Mouse (Mus musculus) midbrain, embryonic 15.5 days (tissue): ENCODE results near the gene Bcas2. TPM values are rescaled to one million over a fixed set of nuclear protein-coding genes. Genes with fewer than 3 reads are reported as not detected.
"Not testable (repeated sequence)": the region's sequence is repeated elsewhere in the genome, so short reads cannot be mapped to it uniquely, and the experiment has no call there.

ENCODE experiments used
- ATAC-seq: fragments of 200-750 bp; cut with Nextera tagmentation; replicated peaks from 2 replicates; pipeline ENCODE4 v1.8.0; 2017; ENCODE audit warnings: moderate TSS enrichment
- H3K27ac ChIP-seq: fragments of 300-500 bp; sonication (generic); 2 replicates; pipeline ENCODE4 v1.5.1; 2015; ENCODE audit warnings: mild to moderate bottlenecking, inconsistent platforms
- H3K27me3 ChIP-seq: fragments of 300-500 bp; sonication (generic); replicated peaks from 2 replicates; pipeline ENCODE4 v1.6.1; 2015; ENCODE audit warnings: inconsistent platforms
- H3K36me3 ChIP-seq: fragments of 300-500 bp; sonication (generic); replicated peaks from 2 replicates; pipeline ENCODE4 v1.6.1; 2015; ENCODE audit warnings: inconsistent platforms
- H3K4me1 ChIP-seq: fragments of 300-500 bp; sonication (generic); 2 replicates; pipeline ENCODE4 v1.6.1; 2015; ENCODE audit warnings: inconsistent platforms
- H3K4me2 ChIP-seq: fragments of 300-500 bp; sonication (generic); 2 replicates; pipeline ENCODE4 v1.6.1; 2015; ENCODE audit warnings: inconsistent platforms, mild to moderate bottlenecking, moderate library complexity
- H3K4me3 ChIP-seq: fragments of 300-500 bp; sonication (generic); 2 replicates; pipeline ENCODE4 v1.5.1; 2015; ENCODE audit warnings: mild to moderate bottlenecking, inconsistent platforms
- H3K9ac ChIP-seq: fragments of 300-500 bp; sonication (generic); 2 replicates; pipeline ENCODE4 v1.6.1; 2015; ENCODE audit warnings: mild to moderate bottlenecking, inconsistent platforms
- H3K9me3 ChIP-seq: fragments of 300-500 bp; sonication (generic); 2 replicates; pipeline ENCODE4 v1.6.1; 2016; ENCODE audit warnings: inconsistent platforms
- WGBS: fragments of 180-500 bp; shearing (Covaris S2); methylation state at CpG from one replicate; pipeline ENCODE4 v1.1.7; 2015; ENCODE audit warnings: mixed read lengths; 5-methylcytosine and 5-hydroxymethylcytosine counted together
- polyA plus RNA-seq: library from polyadenylated mRNA; unstranded; fragments of >200 nt; fragmentation: Nextera tagmentation; extraction: Ambion mirVana; gene quantifications from 2 replicates; pipeline ENCODE4 v1.2.1, GENCODE M21; 2015

Gene Bcas2
- polyA plus RNA-seq, 1 experiment from 2014 or later: 230 TPM

GRCm38 (mm10) chr3:103204445-103204844 is 33.0 kb downstream of the Bcas2 start:
- no peaks in the 10 kb centered on the region for H3K27me3 ChIP-seq
- H3K9ac ChIP-seq: no peak overlapping the region
- no peaks in the 10 kb centered on the region for H3K9me3 ChIP-seq
- H3K4me2 ChIP-seq: no peak overlapping the region
- no peaks in the 10 kb centered on the region for H3K4me1 ChIP-seq
- 97% methylated on average over 3 of the region's 3 CpGs for WGBS
- no peaks in the 10 kb centered on the region for H3K36me3 ChIP-seq
- no peak overlapping the region for H3K4me3 ChIP-seq
- no peak for ATAC-seq
- H3K27ac ChIP-seq: no peak overlapping the region

- H3K27me3 ChIP-seq: no peaks in the 10 kb centered on the region
- H3K4me3 ChIP-seq: no peak overlapping the region
- H3K27ac ChIP-seq: no peak overlapping the region
- 85% methylated on average over 6 of the region's 6 CpGs for WGBS
- H3K9me3 ChIP-seq: no peaks in the 10 kb centered on the region
- H3K36me3 ChIP-seq: no peaks in the 10 kb centered on the region
- H3K4me2 ChIP-seq: no peak overlapping the region
- H3K9ac ChIP-seq: no peak overlapping the region
- H3K4me1 ChIP-seq: no peaks in the 10 kb centered on the region
- no peak for ATAC-seq
Observed at GRCm38 (mm10) chr3:103206393-103206792, 34.9 kb downstream of the Bcas2 start.

GRCm38 (mm10) chr3:103207749-103208148 is 36.3 kb downstream of the Bcas2 start:
- Histone ChIP-seq H3K27me3 (no peaks in the 10 kb centered on the region), H3K9ac (no peak overlapping the region), H3K4me2 (no peak overlapping the region), H3K36me3 (no peaks in the 10 kb centered on the region), H3K4me1 (no peaks in the 10 kb centered on the region), H3K4me3 (no peak overlapping the region), H3K27ac (no peak overlapping the region), H3K9me3 (no peaks in the 10 kb centered on the region)
- no peak for ATAC-seq
- 18% methylated on average over 5 of the region's 5 CpGs for WGBS

GRCm38 (mm10) chr3:103208237-103208636 is 36.8 kb downstream of the Bcas2 start:
- no peak for ATAC-seq
- no peaks in the 10 kb centered on the region for H3K9me3 ChIP-seq
- no peaks in the 10 kb centered on the region for H3K27me3 ChIP-seq
- H3K4me1 ChIP-seq: no peaks in the 10 kb centered on the region
- no peaks in the 10 kb centered on the region for H3K36me3 ChIP-seq
- WGBS: 71% methylated on average over 2 of the region's 2 CpGs
- H3K9ac ChIP-seq: no peak overlapping the region
- H3K4me3 ChIP-seq: no peak overlapping the region
- no peak overlapping the region for H3K4me2 ChIP-seq
- no peak overlapping the region for H3K27ac ChIP-seq

GRCm38 (mm10) chr3:103211101-103211500 is 39.6 kb downstream of the Bcas2 start:
- 97% methylated on average over 2 of the region's 2 CpGs for WGBS
- H3K9ac ChIP-seq: no peak overlapping the region
- no peak overlapping the region for H3K4me3 ChIP-seq
- H3K36me3 ChIP-seq: no peaks in the 10 kb centered on the region
- no peak for ATAC-seq
- H3K27me3 ChIP-seq: no peaks in the 10 kb centered on the region
- H3K4me1 ChIP-seq: no peaks in the 10 kb centered on the region
- H3K27ac ChIP-seq: no peak overlapping the region
- no peak overlapping the region for H3K4me2 ChIP-seq
- H3K9me3 ChIP-seq: no peaks in the 10 kb centered on the region

- H3K4me1 ChIP-seq: no peaks in the 10 kb centered on the region
- H3K27ac ChIP-seq: no peak overlapping the region
- no peak overlapping the region for H3K9ac ChIP-seq
- H3K27me3 ChIP-seq: no peaks in the 10 kb centered on the region
- H3K4me3 ChIP-seq: no peak overlapping the region
- no peak for ATAC-seq
- H3K36me3 ChIP-seq: no peaks in the 10 kb centered on the region
- H3K4me2 ChIP-seq: no peak overlapping the region
- WGBS: 83% methylated on average over 1 of the region's 1 CpGs
- H3K9me3 ChIP-seq: no peaks in the 10 kb centered on the region
Observed at GRCm38 (mm10) chr3:103212142-103212541, 40.7 kb downstream of the Bcas2 start.

- H3K4me2 ChIP-seq: no peak overlapping the region
- H3K9me3 ChIP-seq: no peaks in the 10 kb centered on the region
- no peaks in the 10 kb centered on the region for H3K27me3 ChIP-seq
- no peaks in the 10 kb centered on the region for H3K4me1 ChIP-seq
- H3K4me3 ChIP-seq: no peak overlapping the region
- no peak for ATAC-seq
- H3K27ac ChIP-seq: no peak overlapping the region
- H3K36me3 ChIP-seq: no peaks in the 10 kb centered on the region
- H3K9ac ChIP-seq: no peak overlapping the region
- WGBS: 84% methylated on average over 5 of the region's 5 CpGs
Observed at GRCm38 (mm10) chr3:103213537-103213936, 42.1 kb downstream of the Bcas2 start.

- H3K4me3 ChIP-seq: no peak overlapping the region
- H3K27ac ChIP-seq: no peak overlapping the region
- H3K36me3 ChIP-seq: no peaks in the 10 kb centered on the region
- 84% methylated on average over 8 of the region's 8 CpGs for WGBS
- H3K27me3 ChIP-seq: no peaks in the 10 kb centered on the region
- ATAC-seq: no peak
- H3K9ac ChIP-seq: no peak overlapping the region
- H3K4me1 ChIP-seq: no peaks in the 10 kb centered on the region
- no peaks in the 10 kb centered on the region for H3K9me3 ChIP-seq
- H3K4me2 ChIP-seq: no peak overlapping the region
Observed at GRCm38 (mm10) chr3:103214593-103215285, 43.3 kb downstream of the Bcas2 start.

- ATAC-seq, H3K4me1 ChIP-seq, H3K36me3 ChIP-seq, H3K4me2 ChIP-seq, H3K9ac ChIP-seq, H3K4me3 ChIP-seq, H3K9me3 ChIP-seq, H3K27me3 ChIP-seq, H3K27ac ChIP-seq: not testable (repeated sequence)
- 95% methylated on average over 8 of the region's 8 CpGs for WGBS
Observed at GRCm38 (mm10) chr3:103215399-103215798, 43.9 kb downstream of the Bcas2 start.

- no peaks in the 10 kb centered on the region for H3K9me3 ChIP-seq
- no peak for ATAC-seq
- no peak overlapping the region for H3K4me3 ChIP-seq
- no peaks in the 10 kb centered on the region for H3K36me3 ChIP-seq
- WGBS: 93% methylated on average over 2 of the region's 2 CpGs
- H3K27me3 ChIP-seq: no peaks in the 10 kb centered on the region
- H3K27ac ChIP-seq: no peak overlapping the region
- H3K9ac ChIP-seq: no peak overlapping the region
- H3K4me1 ChIP-seq: no peaks in the 10 kb centered on the region
- no peak overlapping the region for H3K4me2 ChIP-seq
Observed at GRCm38 (mm10) chr3:103221435-103221834, 50.0 kb downstream of the Bcas2 start.

- Histone ChIP-seq H3K9ac (no peak overlapping the region), H3K4me3 (no peak overlapping the region), H3K27ac (no peak overlapping the region), H3K27me3 (no peaks in the 10 kb centered on the region), H3K9me3 (no peaks in the 10 kb centered on the region), H3K4me1 (no peaks in the 10 kb centered on the region), H3K4me2 (no peak overlapping the region), H3K36me3 (no peaks in the 10 kb centered on the region)
- 62% methylated on average over 4 of the region's 4 CpGs for WGBS
- ATAC-seq: no peak
Observed at GRCm38 (mm10) chr3:103223752-103224151, 52.3 kb downstream of the Bcas2 start.

- WGBS: 78% methylated on average over 12 of the region's 12 CpGs
- no peak overlapping the region for H3K9ac ChIP-seq
- H3K36me3 ChIP-seq: no peaks in the 10 kb centered on the region
- no peaks in the 10 kb centered on the region for H3K4me1 ChIP-seq
- no peaks in the 10 kb centered on the region for H3K27me3 ChIP-seq
- H3K4me2 ChIP-seq: no peak overlapping the region
- H3K4me3 ChIP-seq: no peak overlapping the region
- no peak overlapping the region for H3K27ac ChIP-seq
- no peak for ATAC-seq
- no peaks in the 10 kb centered on the region for H3K9me3 ChIP-seq
Observed at GRCm38 (mm10) chr3:103224231-103224765, 52.8 kb downstream of the Bcas2 start.

- ATAC-seq: no peak
- Histone ChIP-seq H3K9me3 (no peaks in the 10 kb centered on the region), H3K4me1 (no peaks in the 10 kb centered on the region), H3K4me3 (no peak overlapping the region), H3K36me3 (no peaks in the 10 kb centered on the region), H3K27ac (no peak overlapping the region), H3K27me3 (no peaks in the 10 kb centered on the region), H3K4me2 (no peak overlapping the region), H3K9ac (no peak overlapping the region)
- WGBS: 88% methylated on average over 1 of the region's 1 CpGs
Observed at GRCm38 (mm10) chr3:103227729-103228128, 56.3 kb downstream of the Bcas2 start.
